In the genomic region with DNA sequence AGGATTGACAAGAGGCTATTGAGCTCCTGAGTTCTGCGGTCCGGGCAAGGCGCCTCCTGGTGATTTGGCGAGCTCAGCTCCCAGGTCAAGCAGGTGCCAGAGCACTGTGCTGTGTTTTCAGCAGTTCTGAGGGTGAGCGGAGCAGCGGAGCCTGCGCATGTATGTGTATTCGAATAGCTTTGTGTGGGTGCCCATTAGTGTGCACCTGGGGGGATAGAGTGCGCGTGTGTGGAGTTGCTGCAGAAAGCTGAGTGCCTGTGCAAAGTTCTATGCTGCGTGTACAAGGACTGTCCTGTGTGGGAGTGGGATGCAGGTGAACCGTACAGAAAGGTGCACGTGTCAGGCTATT, we compare ENCODE assay signal across 8 mouse cellular contexts. TPM values are rescaled to one million over a fixed set of nuclear protein-coding genes. Genes with fewer than 3 reads are reported as not detected.
DNase-seq lines count a peak whose midpoint lies in the region; ATAC-seq and TF ChIP-seq lines count a peak whose summit lies in the region.

A gene (plus strand): TSS at position 73 of the 349 bp plus-strand sequence.

- peak within 1 kb of the TSS; percentile 56 for H3K4me2 ChIP-seq in embryonic facial prominence, embryonic 11.5 days (ENCODE audit: low read depth, low read length)
- H3K4me2 ChIP-seq in hindbrain, embryonic 15.5 days: peak within 1 kb of the TSS; percentile 66
- H3K4me2 ChIP-seq in midbrain, postnatal 0 days (ENCODE audit: low read depth, low read length, poor library complexity, severe bottlenecking): peak within 1 kb of the TSS; percentile 81

- ATAC-seq in embryonic facial prominence, embryonic 11.5 days (replicated peaks; ENCODE audit: insufficient number of reproducible peaks, low FRiP score, low TSS enrichment, low read depth): peak; percentile 24; the same call in 1 of the 2 replicates
- ATAC-seq in hindbrain, embryonic 15.5 days (ENCODE audit: low FRiP score, low read depth): peak; percentile 39; the same call in 1 of the 2 replicates
- ATAC-seq in midbrain, postnatal 0 days (ENCODE audit: low FRiP score): peak; percentile 8; the same call in 1 of the 2 replicates

- H3K36me3 ChIP-seq in embryonic facial prominence, embryonic 11.5 days (replicated peaks; ENCODE audit: control insufficient read depth, insufficient read depth, low read depth, low read length): no peaks in the 10 kb centered on the region
- no peaks in the 10 kb centered on the region for H3K36me3 ChIP-seq in hindbrain, embryonic 15.5 days
- H3K36me3 ChIP-seq in midbrain, postnatal 0 days (ENCODE audit: insufficient read depth, low read length): no peaks in the 10 kb centered on the region

- no peaks in the 10 kb centered on the region for H3K9me3 ChIP-seq in embryonic facial prominence, embryonic 11.5 days (replicated peaks; ENCODE audit: control insufficient read depth, low read length)
- H3K9me3 ChIP-seq in hindbrain, embryonic 15.5 days: no peaks in the 10 kb centered on the region
- H3K9me3 ChIP-seq in midbrain, postnatal 0 days (ENCODE audit: low read length): no peaks in the 10 kb centered on the region

- H3K9ac ChIP-seq in embryonic facial prominence, embryonic 11.5 days (replicated peaks; ENCODE audit: low read length): no peak within 1 kb of the TSS
- peak within 1 kb of the TSS; percentile 22 for H3K9ac ChIP-seq in hindbrain, embryonic 15.5 days
- 0 out of 2 replicates have a peak within 1 kb of the TSS, but pooled peaks have one; percentile 24 for H3K9ac ChIP-seq in midbrain, postnatal 0 days (replicated peaks; ENCODE audit: low read length, poor library complexity, severe bottlenecking)

- H3K4me1 ChIP-seq in embryonic facial prominence, embryonic 11.5 days (ENCODE audit: control insufficient read depth, insufficient read depth, low read length): no peaks in the 10 kb centered on the region
- peaks cover 17% of the 10 kb centered on the region for H3K4me1 ChIP-seq in hindbrain, embryonic 15.5 days (replicated peaks)
- no peaks in the 10 kb centered on the region for H3K4me1 ChIP-seq in midbrain, postnatal 0 days (ENCODE audit: insufficient read depth, low read length)

- H3K4me3 ChIP-seq in left cerebral cortex, adult 2 months: peak within 1 kb of the TSS; percentile 35
- peak within 1 kb of the TSS; percentile 27 for H3K4me3 ChIP-seq in embryonic facial prominence, embryonic 11.5 days (ENCODE audit: low read depth, low read length)
- H3K4me3 ChIP-seq in hindbrain, embryonic 15.5 days: peak within 1 kb of the TSS; percentile 41
- H3K4me3 ChIP-seq in midbrain, postnatal 0 days (ENCODE audit: low read depth, low read length): peak within 1 kb of the TSS; percentile 36

- intact Hi-C loops in left cerebral cortex, adult 2 months (cut with DNase I): loop anchor here (5.0 to 10.0 kb wide), 3 partner anchors 65 to 452 kb away; no protein-coding TSS in a partner anchor
- intact Hi-C loops in left cerebral cortex, postnatal 4 days (cut with DNase I): loop anchor here (10.0 kb wide), 2 partner anchors 92 to 172 kb away; a partner anchor contains a TSS

- peaks cover 3% of the 10 kb centered on the region; the same call in 1 of the 2 replicates for H3K27me3 ChIP-seq in embryonic facial prominence, embryonic 11.5 days (ENCODE audit: control insufficient read depth, insufficient read depth, low read length)
- H3K27me3 ChIP-seq in hindbrain, embryonic 15.5 days: peaks cover 3% of the 10 kb centered on the region; the same call in 1 of the 2 replicates
- no peaks in the 10 kb centered on the region for H3K27me3 ChIP-seq in midbrain, postnatal 0 days (ENCODE audit: insufficient read depth, low read length)

- H3K27ac ChIP-seq in left cerebral cortex, adult 2 months: peak within 1 kb of the TSS; percentile 0
- H3K27ac ChIP-seq in embryonic facial prominence, embryonic 11.5 days (replicated peaks; ENCODE audit: low read depth, low read length): no peak within 1 kb of the TSS
- no peak within 1 kb of the TSS for H3K27ac ChIP-seq in hindbrain, embryonic 15.5 days (replicated peaks)
- no peak within 1 kb of the TSS for H3K27ac ChIP-seq in midbrain, postnatal 0 days (ENCODE audit: low read depth, low read length)

- TF ChIP-seq CTCF in left cerebral cortex, adult 2 months (IDR thresholded peaks at IDR 0.05): no peak
- TF ChIP-seq CTCF in midbrain, postnatal 0 days (IDR thresholded peaks at IDR 0.05): no peak; the same call in 1 of the 2 replicates

- DNase-seq in left cerebral cortex, adult 2 months (ENCODE audit: extremely low spot score in 1 of 2, low spot score in 2 of 2): no peak
- DNase-seq in left cerebral cortex, adult 11 months (ENCODE audit: low spot score): no peak
- DNase-seq in embryonic facial prominence, embryonic 11.5 days (ENCODE audit: low spot score): no peak
- no peak for DNase-seq in midbrain, postnatal 0 days (ENCODE audit: low spot score)
- no peak for DNase-seq in adrenal gland, adult 18-20 months (ENCODE audit: low spot score in 2 of 2)
- DNase-seq in left cerebral cortex, postnatal 4 days: no peak
- no peak for DNase-seq in cerebellum, adult 8-10 months

- 18% methylated on average over 13 of the region's 13 CpGs for WGBS in embryonic facial prominence, embryonic 11.5 days
- 14% methylated on average over 13 of the region's 13 CpGs for WGBS in hindbrain, embryonic 15.5 days
- 16% methylated on average over 13 of the region's 13 CpGs for WGBS in midbrain, postnatal 0 days

RNA-seq across cellular contexts. Expression of the gene that starts here (rescaled TPM):
- 1 to 10 TPM; 4.8 to 5.0 TPM for total RNA-seq in left cerebral cortex, adult 2 months (2021)
- 0.07 and 0.08 TPM in 2 replicates for polyA plus RNA-seq in embryonic facial prominence, embryonic 11.5 days (2014; fragmentation: Nextera tagmentation; extraction: Ambion mirVana)
- 0.41 and 0.56 TPM in 2 replicates for polyA plus RNA-seq in hindbrain, embryonic 15.5 days (2015; fragmentation: Nextera tagmentation; extraction: Ambion mirVana)
- 0.76 and 1.6 TPM in 2 replicates for total RNA-seq in midbrain, postnatal 0 days (2014; rRNA removed)
- 0.09 and 0.14 TPM in 2 replicates for polyA plus RNA-seq in midbrain, postnatal 0 days (2015; fragmentation: Nextera tagmentation; extraction: Ambion mirVana)
- total RNA-seq in adrenal gland, adult 18-20 months (2021): under 1 TPM; 0.06 to 0.07 TPM
- total RNA-seq in left cerebral cortex, postnatal 4 days (2021): under 1 TPM; 0.10 to 0.18 TPM

Comparison
In these comparisons a context has a peak if more than half of its experiments do, and no peak if none do; other contexts are left out.
1. Peak in ATAC-seq, H3K4me3 ChIP-seq and H3K4me2 ChIP-seq in embryonic facial prominence, embryonic 11.5 days; RNA of the gene not detected or under 1 TPM.
2. Peak in ATAC-seq, H3K4me3 ChIP-seq, H3K9ac ChIP-seq and H3K4me2 ChIP-seq in hindbrain, embryonic 15.5 days; RNA of the gene not detected or under 1 TPM.